Mouse (Mus musculus) left cerebral cortex, postnatal 4 days (tissue): Measurements from ENCODE around the gene Tango6. TPM values are rescaled to one million over a fixed set of nuclear protein-coding genes. Genes with fewer than 3 reads are reported as not detected.
"Not testable (repeated sequence)": the region's sequence is repeated elsewhere in the genome, so short reads cannot be mapped to it uniquely, and the experiment has no call there.

ENCODE experiments used
- DNase-seq: peaks from one replicate; pipeline ENCODE4 v3.0.0-alpha.2; 2022
- intact Hi-C: fragments of 180-260 bp; cut with DNase I; formaldehyde crosslinking; loops from one replicate; pipeline ENCODE4 v1.15.1; 2025
- total RNA-seq, 2 experiments: library from RNA; stranded (reverse); gene quantifications; 2 replicates each; pipeline ENCODE4 v1.2.3; 2021

The Tango6 gene
- total RNA-seq, 2 experiments from 2014 or later: 7.1 to 8.0 TPM

DNA sequence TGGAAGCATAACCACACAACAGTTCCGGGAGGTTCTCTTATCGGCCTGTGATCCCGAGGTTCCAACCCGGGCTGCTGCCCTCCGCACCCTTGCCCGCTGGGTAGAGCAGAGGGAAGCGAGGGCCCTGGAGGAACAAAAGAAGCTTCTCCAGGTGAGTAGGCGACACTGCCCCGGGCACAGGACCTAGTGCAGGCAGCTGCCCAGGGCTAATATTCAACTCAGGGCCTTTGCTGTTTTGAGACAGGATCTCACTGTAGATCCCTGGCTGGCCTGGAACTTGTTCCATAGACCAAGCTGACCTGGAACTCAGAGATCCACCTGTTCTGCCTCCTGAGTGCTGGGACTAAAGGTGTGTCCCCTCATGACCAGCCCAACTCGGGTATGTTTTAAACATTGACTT lies 59.5 kb downstream of the Tango6 start:
- no peak for DNase-seq
- intact Hi-C loops: no loop called here

DNA sequence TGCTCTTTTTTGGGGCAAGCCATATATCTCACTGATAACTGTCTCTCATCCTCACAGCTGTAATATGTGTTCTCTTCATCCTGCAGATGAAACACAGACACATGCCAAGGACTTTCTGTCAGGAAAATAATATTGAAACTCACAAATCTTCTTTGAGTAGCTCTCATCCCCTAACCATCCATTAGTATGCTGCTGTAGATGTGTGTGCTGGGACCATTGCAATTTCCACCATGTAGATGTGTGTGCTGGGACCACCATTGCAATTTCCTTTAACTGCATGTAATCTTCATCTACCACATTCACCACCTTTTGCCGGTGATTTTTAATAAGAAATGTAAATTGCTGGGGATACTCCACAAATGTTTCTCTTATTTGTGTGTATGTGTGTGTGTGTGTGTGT lies 60.5 kb downstream of the Tango6 start:
- intact Hi-C loops: no loop called here
- no peak for DNase-seq

DNA sequence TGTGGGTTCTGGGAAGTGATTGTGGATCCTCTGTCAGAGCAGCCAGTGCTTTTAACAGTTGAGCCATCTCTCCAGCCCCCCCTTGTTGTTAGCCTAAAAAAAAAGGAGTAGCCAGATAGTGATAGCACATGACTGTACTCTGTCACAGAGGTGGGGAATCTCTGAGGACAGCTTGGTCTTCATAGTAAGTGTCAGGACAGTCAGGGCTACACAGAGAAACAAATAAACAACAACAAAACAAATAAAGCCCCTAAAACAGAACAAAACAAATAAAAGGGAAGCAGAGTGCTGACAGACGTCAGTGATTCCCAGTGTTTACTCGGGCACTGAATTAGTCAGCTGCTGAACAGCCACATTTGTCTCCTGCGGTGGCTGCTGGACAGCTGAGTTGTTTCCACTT lies 70.6 kb downstream of the Tango6 start:
- intact Hi-C loops: no loop called here
- DNase-seq: no peak

DNA sequence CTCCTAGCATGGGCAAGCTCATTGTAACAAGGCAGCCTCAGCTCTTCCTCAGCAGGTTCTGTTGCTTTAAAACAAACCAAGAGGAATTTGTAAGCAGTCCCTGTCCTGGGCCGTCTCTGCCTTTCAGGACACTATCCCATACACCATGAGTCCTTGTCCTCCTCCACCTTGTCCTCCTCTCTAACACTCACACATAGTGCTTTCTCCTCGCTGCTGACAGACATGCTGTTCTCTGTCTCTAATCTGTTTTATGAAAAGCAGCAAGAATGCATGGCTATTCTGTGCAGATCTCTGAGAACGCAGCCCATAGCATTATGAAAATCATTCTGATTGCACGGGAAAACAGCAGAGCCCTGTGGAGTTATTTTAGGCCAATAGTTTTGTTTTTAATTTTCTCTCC lies 78.4 kb downstream of the Tango6 start:
- no peak for DNase-seq
- intact Hi-C loops: no loop called here

DNA sequence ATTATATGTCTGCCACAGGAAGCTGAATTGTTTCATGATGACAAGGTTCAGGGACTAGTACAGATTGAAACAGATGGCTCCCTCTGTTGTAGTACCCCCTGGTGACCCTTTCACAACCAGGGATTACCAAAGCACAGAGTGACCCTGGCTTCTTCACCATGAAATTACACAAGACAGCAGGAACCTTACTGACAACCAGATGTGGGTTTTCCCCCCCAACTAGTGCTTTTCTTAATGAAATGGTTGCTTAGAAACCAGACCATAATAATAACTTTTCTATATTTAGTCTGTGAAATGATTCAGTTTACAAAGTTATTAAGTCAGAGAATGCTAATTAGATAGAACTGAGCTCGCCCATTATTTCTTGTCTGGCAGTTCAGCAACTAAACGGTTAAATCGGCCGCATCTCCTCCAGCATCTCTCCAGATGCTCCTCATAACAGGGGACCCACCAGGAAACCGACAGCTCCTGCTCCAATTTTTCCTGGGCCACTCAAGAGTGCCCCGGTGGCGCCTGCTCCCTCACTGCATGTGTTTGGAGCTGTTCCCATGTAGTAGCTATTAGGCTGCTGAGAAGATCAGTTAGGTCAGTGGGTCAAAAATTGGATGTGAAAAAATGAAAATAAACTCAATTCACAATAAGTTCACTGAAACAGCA lies 79.1 kb downstream of the Tango6 start:
- peak; percentile 48 for DNase-seq
- intact Hi-C loops: no loop called here

DNA sequence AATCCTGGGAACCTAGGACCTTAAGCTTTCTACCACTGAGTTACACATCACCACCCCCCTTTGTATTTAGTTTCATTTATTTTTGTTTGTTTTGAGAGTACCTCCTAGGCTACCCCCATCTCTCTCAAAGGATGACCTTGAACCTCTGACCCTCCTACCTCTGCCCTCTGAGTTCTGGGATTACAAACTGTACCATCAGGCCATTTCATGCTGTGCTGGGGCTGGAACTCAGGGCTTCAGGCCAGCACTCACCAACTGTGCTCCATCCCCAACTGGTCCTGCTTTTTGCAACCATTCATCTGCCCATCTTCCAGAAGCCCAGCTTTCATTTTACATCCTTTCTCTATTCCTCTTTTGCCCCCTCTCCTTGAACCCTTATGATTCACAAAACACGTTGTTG lies 81.7 kb downstream of the Tango6 start:
- DNase-seq: no peak
- intact Hi-C loops: no loop called here

DNA sequence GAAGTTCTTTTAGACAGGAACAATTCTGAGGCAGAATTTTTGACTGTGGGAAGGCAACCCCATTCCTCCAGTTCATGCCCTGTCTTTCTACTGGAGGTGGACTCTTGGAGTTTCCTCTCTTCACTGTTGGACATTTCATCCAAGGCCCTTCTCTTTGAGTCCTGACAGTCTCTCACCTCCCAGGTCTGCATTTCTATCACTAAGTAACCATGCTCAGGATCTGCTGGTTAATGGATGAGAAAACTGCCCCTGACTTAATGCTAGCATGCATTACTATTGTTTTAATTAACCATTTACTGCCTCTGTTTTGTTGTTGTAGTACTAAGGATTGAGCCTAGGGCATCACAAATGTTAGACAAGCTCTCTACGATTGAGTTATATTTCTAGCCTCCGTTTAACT lies 82.7 kb downstream of the Tango6 start:
- intact Hi-C loops: no loop called here

DNA sequence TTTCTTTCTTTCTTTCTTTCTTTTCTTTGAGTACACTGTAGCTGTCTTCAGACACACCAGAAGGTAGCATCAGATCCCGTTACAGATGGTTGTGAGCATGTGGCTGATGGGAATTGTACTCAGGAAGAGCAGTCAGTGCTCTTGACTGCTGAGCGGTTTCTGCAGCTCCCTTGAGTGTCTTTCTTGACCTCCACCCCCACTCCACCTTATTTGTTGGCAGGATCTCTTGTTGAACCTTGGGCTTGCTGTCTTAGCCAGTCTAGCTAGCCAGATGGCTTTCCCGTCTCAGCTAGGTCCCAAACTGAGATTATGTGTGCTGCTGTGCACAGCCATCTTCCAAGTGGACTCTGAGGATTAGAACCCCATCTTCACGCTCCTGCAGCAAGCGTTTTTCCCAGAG lies 83.9 kb downstream of the Tango6 start:
- intact Hi-C loops: no loop called here
- no peak for DNase-seq

More for the DNA sequence above, 82.7 kb downstream of the Tango6 start:
- DNase-seq: no peak

DNA sequence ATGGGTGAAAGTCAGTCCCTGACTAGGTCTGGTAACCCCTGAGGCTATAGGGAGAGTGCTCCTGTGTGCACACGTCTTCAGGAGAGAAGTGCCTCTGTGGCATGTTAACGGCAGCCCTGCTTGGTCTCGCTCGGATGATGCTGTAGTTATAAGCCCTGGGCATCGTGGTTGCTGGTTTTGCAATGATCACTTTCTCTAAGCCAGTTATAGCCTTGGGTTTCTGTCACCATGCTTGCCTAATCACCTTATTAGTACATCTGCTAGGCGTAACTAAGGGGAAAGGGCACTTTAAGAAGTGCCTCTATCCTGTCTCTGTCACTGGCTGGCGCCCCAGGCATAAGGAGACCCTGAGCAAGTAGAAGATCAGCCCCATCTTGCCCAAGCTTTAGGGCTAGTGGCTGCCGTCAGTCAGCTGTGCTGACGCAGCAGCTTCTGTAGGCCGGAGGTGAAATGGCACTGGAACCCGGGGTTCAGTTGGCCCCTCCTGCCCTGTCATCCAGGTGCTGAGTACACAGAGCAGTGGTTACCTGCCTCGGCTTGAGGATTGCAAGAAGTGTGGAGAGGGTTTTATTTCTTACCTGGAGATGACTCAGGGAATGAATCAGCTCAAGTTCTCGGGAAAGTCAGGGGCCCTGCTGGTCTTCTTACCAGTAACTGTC lies 86.4 kb downstream of the Tango6 start:
- intact Hi-C loops: no loop called here

DNA sequence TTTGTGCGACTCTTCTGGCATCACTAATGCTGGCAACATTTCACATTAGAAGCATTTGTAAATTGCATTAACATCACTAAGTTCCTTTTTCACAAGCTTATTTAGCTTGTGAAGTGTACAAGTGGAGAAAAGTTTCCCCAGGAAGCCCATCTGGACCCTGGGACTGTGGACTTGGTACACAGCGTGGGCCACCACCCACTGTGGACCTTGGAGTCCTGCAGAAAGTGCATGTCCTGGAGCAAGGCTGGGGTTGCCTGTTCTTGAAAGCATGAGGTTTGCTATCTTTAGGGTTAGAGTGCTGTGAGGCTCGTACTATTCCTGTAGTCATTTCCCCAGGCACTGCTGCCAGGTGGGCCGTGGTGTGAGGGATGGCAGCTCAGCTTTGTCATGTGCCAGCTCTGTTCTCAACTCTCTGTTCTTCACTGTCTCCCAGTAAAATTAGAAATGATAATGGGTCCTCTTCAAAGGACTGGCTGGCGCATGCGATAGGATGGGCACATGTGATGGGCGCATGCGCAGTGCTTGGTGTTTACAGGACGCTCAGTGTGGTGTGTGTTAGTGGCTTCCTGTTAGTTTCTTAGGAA lies 87.8 kb downstream of the Tango6 start:
- DNase-seq: no peak
- intact Hi-C loops: no loop called here

More for the DNA sequence above, 86.4 kb downstream of the Tango6 start:
- DNase-seq: no peak

DNA sequence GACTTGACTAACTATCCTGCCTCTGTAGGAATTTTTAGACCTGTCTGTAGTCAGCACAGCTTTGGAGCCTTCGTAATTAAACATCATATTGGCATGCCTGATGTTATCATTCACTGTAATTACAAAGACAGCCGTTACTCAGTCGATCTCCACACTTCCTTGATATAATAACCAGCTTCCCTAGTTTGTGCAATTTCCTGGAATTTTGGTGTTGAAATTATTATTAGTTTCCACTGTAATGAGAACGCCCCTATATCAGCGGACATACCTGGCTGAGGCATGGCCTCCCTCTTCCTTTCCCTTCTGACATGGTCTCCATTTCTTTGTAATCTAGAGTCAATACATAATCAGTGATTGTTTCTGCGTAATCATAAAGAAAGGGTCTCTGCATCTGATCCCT lies 89.2 kb downstream of the Tango6 start:
- DNase-seq: no peak
- intact Hi-C loops: no loop called here

DNA sequence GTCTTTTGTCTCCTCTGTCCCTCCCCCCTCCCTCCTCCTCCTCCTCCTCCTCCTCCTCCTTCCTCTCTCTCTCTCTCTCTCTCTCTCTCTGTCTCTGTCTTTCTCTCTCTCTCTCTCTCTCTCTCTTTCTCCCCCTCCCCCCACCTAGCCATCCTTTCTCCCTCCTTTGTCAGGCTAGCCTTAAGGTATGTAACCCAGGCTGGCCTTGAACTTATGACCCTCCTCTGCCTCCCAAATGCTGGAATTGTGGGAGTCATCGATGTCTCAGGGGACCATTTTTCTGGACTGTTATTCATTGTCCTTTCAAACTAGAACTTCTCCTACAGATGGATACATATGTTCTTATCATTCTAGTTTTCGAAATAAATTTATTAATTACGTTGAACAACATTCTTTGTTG lies 89.6 kb downstream of the Tango6 start:
- intact Hi-C loops: no loop called here
- DNase-seq: no peak

DNA sequence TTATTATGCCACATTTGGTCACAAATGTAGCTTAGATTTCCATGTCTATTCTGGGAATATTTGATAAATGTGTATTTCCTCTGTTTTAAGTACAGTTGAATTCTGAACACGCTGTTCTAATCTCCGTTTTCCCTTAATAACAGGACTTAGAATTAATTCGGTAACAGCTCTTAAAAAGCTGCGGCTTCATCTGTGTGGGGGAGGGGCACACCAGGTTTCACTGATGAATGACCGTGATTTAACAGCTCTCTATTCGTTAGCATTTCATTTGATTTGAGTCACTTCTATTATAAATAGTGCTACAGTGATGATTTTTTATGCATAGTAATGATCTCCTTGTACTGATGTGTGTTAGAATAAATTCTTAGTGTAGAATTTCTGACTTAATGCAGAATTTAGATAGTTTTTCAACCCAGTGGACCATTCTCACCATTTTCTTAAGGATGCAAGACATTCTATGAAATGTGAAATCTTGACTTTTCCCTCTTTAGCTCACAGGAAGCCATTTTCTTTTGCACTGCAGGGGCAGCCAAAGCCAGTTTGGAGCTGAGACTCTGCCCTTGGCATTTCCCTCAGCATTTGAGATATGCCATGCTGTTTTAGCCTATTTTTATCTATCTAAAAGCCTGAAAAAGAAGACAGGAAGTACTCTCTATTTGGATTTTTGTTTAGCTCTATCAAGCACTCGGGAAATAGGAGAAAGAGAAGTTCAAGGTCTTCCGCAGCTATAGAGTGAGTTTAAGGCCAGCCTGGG lies 91.9 kb downstream of the Tango6 start:
- no peak for DNase-seq
- intact Hi-C loops: no loop called here

DNA sequence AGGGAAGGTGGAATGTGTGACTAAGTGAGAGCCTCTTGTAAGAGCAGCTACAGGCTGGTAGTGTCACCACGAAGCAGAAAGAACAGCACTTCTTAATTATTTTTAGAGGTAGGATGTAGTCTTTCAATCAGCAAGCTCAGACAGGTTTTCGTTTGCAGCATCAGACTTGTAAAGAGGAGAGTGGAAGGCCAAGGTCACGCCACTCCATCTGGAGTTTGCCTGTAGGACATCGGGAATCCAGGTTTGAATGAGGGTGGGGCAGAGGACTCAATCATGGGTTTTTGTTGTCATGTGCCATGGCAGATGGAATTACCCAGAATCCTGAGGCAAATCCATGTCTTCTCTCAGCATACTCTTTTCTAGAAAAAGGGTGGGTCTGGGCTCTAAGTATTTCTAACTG lies 106.8 kb downstream of the Tango6 start:
- intact Hi-C loops: no loop called here
- no peak for DNase-seq

DNA sequence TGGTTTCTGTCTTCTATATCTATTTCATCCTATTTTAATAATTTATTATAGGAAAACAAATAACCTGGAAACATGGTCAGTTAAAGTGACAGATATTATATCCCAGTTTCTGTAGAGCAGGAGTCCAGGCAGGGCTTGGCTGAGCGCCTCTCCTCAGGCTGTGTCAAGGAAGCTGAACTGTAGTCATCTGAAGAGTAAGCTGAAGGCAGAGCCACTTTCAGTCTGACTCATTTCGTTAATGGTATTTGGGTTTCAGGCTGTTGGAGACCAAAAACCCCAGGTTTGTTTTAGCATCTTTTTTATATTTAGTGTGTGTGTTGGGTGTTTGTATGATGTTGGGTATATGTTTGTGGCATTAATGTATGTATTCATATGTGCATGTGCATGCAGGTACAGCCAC lies 112.0 kb downstream of the Tango6 start:
- intact Hi-C loops: no loop called here
- no peak for DNase-seq

DNA sequence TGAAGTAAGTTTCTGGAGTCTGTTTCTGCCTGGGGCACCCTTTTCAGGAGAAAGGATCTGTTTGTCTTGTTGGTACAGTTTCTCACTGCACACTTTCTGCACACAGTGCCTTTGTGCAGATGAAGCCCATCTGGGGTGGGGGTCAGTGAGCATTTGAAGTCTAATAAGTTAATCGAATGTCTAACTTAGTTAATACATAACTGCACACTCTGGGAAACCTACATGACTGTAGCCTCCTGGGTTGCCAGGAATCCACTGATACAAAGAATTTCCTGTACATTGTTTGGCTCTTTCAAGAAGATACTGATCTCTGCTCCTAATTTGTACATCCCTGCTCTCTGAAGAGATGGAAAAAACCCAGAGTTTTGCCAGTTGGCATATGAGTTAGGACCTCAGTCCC lies 117.0 kb downstream of the Tango6 start:
- DNase-seq: no peak
- intact Hi-C loops: no loop called here

DNA sequence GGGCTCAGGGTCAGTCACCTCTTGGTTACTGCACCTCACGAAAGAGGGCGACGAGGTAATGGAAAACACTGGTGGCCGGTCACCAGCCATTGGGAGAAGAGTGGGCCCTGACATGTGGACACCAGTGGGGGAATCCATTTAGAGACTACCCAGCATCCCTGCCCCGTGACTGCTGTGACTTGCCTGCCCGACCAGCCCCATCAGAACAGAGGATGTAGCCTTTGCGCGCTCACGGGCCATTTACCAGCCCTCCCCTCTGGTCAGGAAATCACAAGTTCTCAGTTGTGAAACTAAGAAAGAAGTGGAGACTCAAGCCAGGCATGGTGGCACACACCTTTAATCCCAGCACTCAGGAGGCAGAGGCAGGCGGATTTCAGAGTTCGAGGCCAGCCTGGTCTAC lies 118.4 kb downstream of the Tango6 start:
- intact Hi-C loops: no loop called here
- DNase-seq: no peak

DNA sequence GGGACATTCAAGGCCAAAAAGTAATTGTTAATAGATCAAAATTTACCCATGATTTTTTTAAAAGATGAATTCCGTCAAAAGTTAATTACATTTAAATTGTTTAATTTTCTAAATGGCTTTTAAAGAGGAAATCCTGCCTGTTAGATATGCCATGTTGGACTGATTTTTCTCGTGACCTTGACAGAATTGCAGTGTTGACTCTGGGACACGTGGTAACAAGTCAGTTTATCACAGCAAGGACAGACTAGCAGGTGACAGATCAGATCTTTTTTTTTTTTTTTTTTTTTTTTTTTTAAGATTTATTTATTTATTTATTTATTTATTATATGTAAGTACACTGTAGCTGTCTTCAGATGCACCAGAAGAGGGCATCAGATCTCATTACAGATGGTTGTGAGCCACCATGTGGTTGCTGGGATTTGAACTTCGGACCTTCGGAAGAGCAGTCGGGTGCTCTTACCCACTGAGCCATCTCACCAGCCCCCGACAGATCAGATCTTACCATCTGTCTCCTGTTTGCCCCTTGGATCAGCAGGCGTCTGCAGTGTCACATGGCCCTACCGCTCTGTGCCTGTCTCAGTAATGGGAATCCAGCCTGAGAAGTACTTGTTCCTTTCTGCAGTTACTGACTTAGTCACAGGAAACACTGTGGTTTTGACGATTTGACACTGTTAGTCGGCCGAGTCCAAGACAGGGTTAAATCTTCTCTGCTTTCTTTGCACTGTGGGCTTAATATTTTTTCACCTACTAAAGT lies 119.7 kb downstream of the Tango6 start:
- DNase-seq: peak; percentile 22
- intact Hi-C loops: not testable (repeated sequence)

DNA sequence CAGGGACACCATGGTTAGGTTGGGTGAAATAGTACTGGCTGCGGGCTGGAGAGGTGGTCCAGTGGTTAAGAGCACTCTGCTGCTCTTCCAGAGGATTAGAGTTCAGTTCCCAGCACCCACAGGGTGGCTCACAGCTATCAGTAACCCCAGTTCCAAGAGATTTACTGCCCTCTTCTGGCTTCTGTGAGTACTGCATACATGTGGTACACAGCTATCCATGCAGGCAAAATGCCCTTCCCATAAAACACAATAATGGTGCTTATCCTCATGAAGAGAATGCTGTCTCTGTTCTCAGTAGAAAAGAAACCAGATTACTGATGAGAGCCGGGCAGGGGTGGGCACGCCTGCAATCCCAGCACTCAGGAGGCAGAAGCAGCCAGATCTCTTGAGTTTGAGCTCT lies 123.0 kb downstream of the Tango6 start:
- DNase-seq: no peak
- intact Hi-C loops: no loop called here

DNA sequence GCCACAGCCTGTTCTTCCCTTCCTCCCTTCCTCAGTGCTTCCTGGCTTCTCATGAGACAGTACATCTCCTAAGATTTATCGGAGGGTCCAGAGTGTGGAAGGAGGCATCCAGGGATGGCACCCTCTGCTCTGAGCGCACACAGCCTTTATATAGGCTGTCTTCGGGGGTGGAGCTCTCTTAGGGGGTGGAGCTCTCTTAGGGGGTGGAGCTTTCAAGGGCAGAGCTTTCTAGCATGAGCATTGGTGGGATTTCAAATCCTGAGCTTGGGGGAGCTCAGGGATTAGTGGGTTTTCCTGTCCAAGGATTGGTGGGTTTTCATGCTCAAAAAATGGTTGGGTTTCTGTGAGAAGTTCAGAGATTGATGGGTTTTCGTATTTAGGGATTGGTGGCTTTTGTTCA lies 124.6 kb downstream of the Tango6 start:
- DNase-seq: no peak
- intact Hi-C loops: no loop called here

DNA sequence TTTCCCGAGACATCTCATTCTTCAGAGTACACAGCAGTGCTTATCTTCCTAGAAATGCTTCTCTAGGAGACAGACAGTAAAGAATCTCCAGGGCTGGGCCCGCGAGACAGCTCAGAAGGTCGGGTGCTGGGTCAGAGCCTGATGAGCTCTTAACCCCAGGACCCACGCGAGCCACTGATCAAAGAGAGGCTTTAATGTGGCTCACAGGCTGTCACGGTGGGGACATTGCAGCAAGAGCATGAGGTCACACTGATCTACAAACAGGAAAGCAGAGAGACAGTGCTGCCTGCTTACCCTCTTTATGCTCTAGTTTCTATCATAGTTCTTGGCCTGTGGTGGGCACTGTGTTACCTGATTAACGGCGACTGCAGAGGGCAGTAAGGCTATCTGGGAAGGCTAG lies 126.9 kb downstream of the Tango6 start:
- DNase-seq: no peak
- intact Hi-C loops: no loop called here
